Mouse (Mus musculus) heart, postnatal 0 days (tissue): ENCODE data around the gene Rsph3b. TPM values are rescaled to one million over a fixed set of nuclear protein-coding genes. Genes with fewer than 3 reads are reported as not detected.

Source experiments
- ATAC-seq: fragments of 200-750 bp; cut with Nextera tagmentation; 2 replicates; pipeline ENCODE4 v1.8.0; 2017; ENCODE audit warnings: low read depth, moderate number of reproducible peaks, moderate library complexity; ENCODE audit not compliant: insufficient read depth
- DNase-seq: peaks from one replicate; pipeline ENCODE4 v3.0.0-alpha.2; 2016; ENCODE audit warnings: low spot score
- H3K27ac ChIP-seq: fragments of 300-500 bp; sonication (generic); 2 replicates; pipeline ENCODE4 v1.5.1; 2014; ENCODE audit warnings: low read depth, mild to moderate bottlenecking
- H3K27me3 ChIP-seq: fragments of 300-500 bp; sonication (generic); 2 replicates; pipeline ENCODE4 v1.6.1; 2014; ENCODE audit warnings: low read length, mixed read lengths; ENCODE audit not compliant: control insufficient read depth, insufficient read depth
- H3K36me3 ChIP-seq: fragments of 300-500 bp; sonication (generic); replicated peaks from 2 replicates; pipeline ENCODE4 v1.6.1; 2014; ENCODE audit warnings: low read length, mixed read lengths; ENCODE audit not compliant: control insufficient read depth, insufficient read depth
- H3K4me1 ChIP-seq: fragments of 300-500 bp; sonication (generic); 2 replicates; pipeline ENCODE4 v1.6.1; 2014; ENCODE audit warnings: antibody characterized with exemption; ENCODE audit not compliant: control insufficient read depth, insufficient read depth
- H3K4me2 ChIP-seq: fragments of 300-500 bp; sonication (generic); 2 replicates; pipeline ENCODE4 v1.6.1; 2014; ENCODE audit warnings: low read depth, mild to moderate bottlenecking, low read length, moderate library complexity
- H3K4me3 ChIP-seq: fragments of 300-500 bp; sonication (generic); 2 replicates; pipeline ENCODE4 v1.5.1; 2014; ENCODE audit warnings: low read depth, low read length
- H3K9ac ChIP-seq: fragments of 300-500 bp; sonication (generic); replicated peaks from 2 replicates; pipeline ENCODE4 v1.6.1; 2014; ENCODE audit warnings: low read depth, low read length, mixed read lengths
- H3K9me3 ChIP-seq: fragments of 300-500 bp; sonication (generic); replicated peaks from 2 replicates; pipeline ENCODE4 v1.6.1; 2016; ENCODE audit warnings: low read length; ENCODE audit not compliant: control insufficient read depth
- CTCF ChIP-seq: IDR thresholded peaks from 2 replicates; pipeline ENCODE4 v1.5.1; 2016; ENCODE audit warnings: antibody characterized with exemption, control low read depth, low read depth
- EP300 ChIP-seq: IDR thresholded peaks from 2 replicates; pipeline ENCODE4 v1.6.1; 2016; ENCODE audit warnings: antibody characterized with exemption, low read depth
- WGBS: fragments of 180-500 bp; shearing (Covaris S2); extraction: QIAGEN DNeasy Blood & Tissue Kit; methylation state at CpG from one replicate; pipeline ENCODE4 v1.1.7; 2014; 5-methylcytosine and 5-hydroxymethylcytosine counted together
- microRNA-seq: library from miRNA; unstranded; fragments of <30 nt; microRNA quantifications from one replicate; pipeline ENCODE4, GENCODE M21; 2016
- polyA plus RNA-seq: library from polyadenylated mRNA; unstranded; fragments of >200 nt; fragmentation: Nextera tagmentation; extraction: Ambion mirVana; gene quantifications from 2 replicates; pipeline ENCODE4 v1.2.1, GENCODE M21; 2015
- total RNA-seq: library from RNA; depleted of rRNA; stranded (reverse); fragments of >200 nt; gene quantifications from 2 replicates; pipeline ENCODE4 v1.2.3, GENCODE M21; 2014; ENCODE audit warnings: low replicate concordance; rRNA removed

Rsph3b gene
- total and polyA plus RNA-seq, 2 experiments from 2014 or later = 72.9 to 100 TPM

- ATAC-seq (no peak), DNase-seq (no peak)
- TF ChIP-seq EP300 (no peak), CTCF (no peak)
- Histone ChIP-seq H3K36me3 (no peaks in the 10 kb centered on the region), H3K9me3 (no peaks in the 10 kb centered on the region), H3K27ac (no peak overlapping the region), H3K4me2 (no peak overlapping the region), H3K4me1 (no peaks in the 10 kb centered on the region), H3K27me3 (peaks cover 14% of the 10 kb centered on the region), H3K4me3 (no peak overlapping the region), H3K9ac (no peak overlapping the region)
- WGBS = 62% methylated on average over 4 of the region's 4 CpGs
Measured at GRCm38 (mm10) chr17:6860067-6860466, 88.4 kb downstream of the Rsph3b start.

Small RNA genes within 50 kb of the gene (microRNA-seq; reads per million reads assigned to microRNA genes)
- gene Mir692-1 = not detected

Other genes with a start within 250 kb of the Rsph3b start
- gene Ezr, start 165.9 kb downstream of the Rsph3b start, total RNA-seq = 91.3 and 103 TPM in 2 replicates
- gene Ezr, start 165.9 kb downstream of the Rsph3b start, polyA plus RNA-seq = 126 and 141 TPM in 2 replicates
- gene Tagap1, start 12.5 kb upstream of the Rsph3b start, total RNA-seq = 14.6 and 15.7 TPM in 2 replicates
- 16.2 and 16.3 TPM in 2 replicates for gene Tagap1, start 12.5 kb upstream of the Rsph3b start, polyA plus RNA-seq
- 106 and 142 TPM in 2 replicates for gene Rnaset2b, start 22.0 kb upstream of the Rsph3b start, total RNA-seq
- gene Rnaset2b, start 22.0 kb upstream of the Rsph3b start, polyA plus RNA-seq = 331 and 343 TPM in 2 replicates
- gene Gm49721, start 30.2 kb upstream of the Rsph3b start, total RNA-seq = not detected in 2 replicates
- gene Gm49721, start 30.2 kb upstream of the Rsph3b start, polyA plus RNA-seq = 0.05 and 0.10 TPM in 2 replicates
- gene Gm1604a, start 76.9 kb upstream of the Rsph3b start, total RNA-seq = not detected in 2 replicates
- gene Gm1604a, start 76.9 kb upstream of the Rsph3b start, polyA plus RNA-seq = not detected in 2 replicates
- gene Rps6ka2, start 221.4 kb upstream of the Rsph3b start, total RNA-seq = 36.4 and 37.4 TPM in 2 replicates
- gene Rps6ka2, start 221.4 kb upstream of the Rsph3b start, polyA plus RNA-seq = 13.6 and 14.3 TPM in 2 replicates